Mouse (Mus musculus) right cerebral cortex, postnatal 4 days (tissue): ENCODE results near the gene Isyna1.

Source experiments
- DNase-seq: peaks from one replicate; pipeline ENCODE4 v3.0.0-alpha.2; 2022

Isyna1 gene

GRCm38 (mm10) chr8:70628986-70629490 lies 34.9 kb downstream of the Isyna1 start:
- no peak for DNase-seq

DNA sequence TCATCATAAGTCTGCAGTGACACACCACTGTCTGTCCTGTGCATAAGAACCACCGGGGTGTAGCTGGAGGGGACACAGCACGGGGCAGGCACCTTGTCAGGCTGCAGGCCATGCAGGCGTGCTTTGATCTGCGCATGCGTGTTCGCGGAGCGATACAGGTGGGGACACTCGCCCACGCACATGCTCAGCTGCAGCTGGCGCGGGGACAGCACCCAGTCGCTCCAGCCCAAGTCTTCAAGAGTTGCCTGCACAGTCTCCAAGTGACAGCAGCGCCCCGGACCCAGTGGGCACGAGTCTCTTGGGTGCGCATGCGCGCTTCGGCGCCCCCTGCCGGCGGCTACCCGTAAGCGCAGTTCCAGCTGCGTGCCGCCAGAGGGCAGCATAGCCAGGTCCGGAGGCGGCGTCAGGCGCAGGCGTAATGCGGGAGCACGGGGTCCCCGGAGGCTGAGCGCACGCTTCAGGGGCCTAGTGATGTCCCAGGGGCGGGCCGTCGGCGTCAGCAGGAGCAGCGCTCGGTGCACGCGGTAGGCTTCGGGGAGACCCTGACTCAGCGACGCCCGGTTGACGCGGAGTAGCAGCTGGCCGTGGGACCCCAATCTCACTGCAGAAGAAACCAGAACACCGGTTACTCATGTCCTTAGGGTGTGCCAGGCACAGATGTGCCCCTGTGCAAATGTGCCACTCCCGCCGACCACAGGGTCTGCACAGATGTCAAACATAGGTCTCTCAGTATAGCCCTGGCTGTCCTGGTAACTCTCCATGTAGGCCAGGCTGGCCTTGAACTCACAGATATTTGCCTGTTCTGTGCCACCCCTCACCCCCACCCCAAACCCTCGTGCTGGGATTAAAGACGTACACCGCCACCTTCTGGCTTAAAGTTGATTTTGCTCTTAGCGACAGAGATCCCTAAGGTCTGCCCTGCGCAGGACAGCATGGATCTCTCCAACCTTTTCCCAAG lies 35.7 kb downstream of the Isyna1 start:
- DNase-seq = peak; percentile 82

GRCm38 (mm10) chr8:70630532-70631381 lies 36.6 kb downstream of the Isyna1 start:
- DNase-seq = no peak

DNA sequence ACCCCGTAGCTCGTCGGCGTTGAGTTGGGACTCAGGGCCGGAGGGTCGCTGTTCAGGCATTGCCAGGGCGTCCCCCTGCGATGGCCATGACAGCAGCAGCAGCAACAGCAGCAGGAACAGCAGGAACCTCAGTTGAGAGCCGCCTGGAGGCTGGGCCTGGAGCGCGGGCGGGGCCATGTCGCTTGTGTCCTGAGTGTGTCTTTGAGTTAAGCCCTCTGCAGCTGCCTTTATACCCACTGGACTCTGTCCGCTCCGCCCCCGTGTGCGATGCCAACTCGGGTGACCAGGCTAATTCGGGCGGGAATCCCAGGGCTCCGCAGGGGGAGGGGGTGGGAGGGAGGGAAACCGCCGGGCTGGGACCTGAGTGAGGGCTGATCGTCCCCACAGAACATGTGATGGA lies 37.3 kb downstream of the Isyna1 start:
- DNase-seq = no peak

GRCm38 (mm10) chr8:70632346-70632892 lies 38.2 kb downstream of the Isyna1 start, which contains the start of gene Gdf15:
Gene Gdf15 (minus strand): TSS chr8:70632456.
- DNase-seq = no peak

GRCm38 (mm10) chr8:70634066-70634465 lies 39.9 kb downstream of the Isyna1 start:
- no peak for DNase-seq

DNA sequence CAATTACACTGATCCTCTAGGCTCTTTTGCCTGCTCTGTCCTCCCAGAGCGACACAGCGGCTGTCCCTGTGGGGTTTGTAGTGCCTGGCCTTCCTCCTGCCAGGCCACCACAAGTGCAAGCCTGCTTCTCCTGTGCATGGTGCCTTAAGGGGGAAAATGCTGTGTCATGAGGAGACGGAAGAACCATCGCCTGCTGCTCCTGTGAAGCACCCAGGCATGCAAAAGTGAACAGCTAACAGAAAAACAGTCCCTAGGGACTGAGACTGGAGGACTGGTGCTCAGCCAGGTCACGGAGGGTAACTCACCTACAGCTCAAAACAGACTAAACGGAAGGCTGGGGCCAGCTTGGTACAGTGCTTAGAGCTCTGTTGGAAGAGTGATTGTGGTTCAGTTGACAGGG lies 41.4 kb downstream of the Isyna1 start:
- no peak for DNase-seq

DNA sequence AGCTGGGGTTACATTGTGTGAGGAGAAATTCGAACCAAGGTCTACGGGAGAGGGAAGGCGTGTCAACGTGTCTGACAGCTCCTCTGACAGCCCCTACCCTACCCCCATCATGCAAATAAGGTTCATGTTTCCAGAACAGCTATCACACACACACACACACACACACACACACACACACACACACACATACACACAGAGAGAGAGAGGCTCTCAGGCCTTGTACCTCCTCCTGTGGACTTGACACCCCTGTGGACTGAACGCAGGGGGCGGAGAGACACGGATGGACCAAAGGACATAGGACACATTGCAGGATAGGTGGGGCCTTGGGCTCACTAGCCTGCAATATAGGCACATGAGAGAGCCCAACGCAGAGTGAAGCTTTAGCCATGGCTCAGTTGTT lies 42.7 kb downstream of the Isyna1 start:
- DNase-seq = no peak

GRCm38 (mm10) chr8:70638752-70639151 lies 44.6 kb downstream of the Isyna1 start:
- DNase-seq = no peak

DNA sequence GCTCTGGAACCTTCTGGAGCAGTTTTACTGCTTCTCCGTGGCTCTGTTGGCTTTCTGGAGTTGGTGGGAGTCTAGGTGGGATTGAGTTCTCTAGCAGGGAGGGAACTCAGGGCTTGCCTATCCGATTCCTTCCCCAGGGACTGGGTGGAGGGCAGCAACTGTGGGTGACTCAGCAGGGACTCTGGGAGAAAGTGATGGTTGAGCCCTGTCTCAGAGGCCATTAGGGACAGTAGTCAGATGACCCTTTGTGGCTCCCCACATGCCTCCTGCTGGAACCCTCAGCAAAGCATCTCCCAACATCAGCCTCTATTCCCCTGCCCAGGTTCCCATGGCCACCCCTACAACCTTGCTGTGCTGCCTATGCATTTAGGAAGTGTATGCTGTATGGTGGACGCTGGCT lies 48.8 kb downstream of the Isyna1 start:
- DNase-seq = no peak

GRCm38 (mm10) chr8:70644065-70644464 lies 49.9 kb downstream of the Isyna1 start:
- no peak for DNase-seq

DNA sequence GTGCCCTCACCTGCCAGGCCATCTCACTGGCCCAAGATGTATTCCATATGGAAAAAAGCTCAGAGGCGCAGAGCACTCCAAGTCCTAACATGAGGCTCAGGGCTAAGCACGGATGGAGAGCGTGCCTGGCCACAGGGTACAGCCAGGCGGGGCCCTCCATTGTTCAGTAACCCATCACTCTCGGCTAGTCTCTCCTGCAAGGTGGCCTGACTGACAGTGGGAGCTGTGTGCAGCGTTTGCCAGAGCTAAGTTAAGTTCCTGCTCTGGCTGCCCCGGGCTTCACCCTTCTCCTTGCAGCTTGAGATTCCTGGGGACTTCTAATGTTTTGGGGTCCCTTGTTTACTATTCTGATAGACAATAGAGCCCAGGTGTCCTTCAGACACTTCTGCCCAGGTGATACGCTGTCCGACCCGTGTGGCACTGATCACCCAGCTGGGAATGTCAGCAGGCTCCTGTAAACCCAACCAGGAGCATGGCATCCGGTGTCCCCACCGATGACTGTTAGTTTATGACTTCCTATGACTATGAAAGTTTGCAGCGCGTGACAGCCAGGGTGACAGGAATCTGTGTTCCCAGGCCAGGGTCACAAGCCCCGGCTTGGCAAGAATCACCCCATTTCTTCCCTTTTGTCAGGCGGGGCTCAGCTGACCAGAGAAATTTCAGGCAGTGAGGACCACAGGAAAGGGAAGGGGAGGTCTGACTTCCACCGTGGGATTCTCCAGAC lies 51.5 kb downstream of the Isyna1 start:
- DNase-seq = no peak

- DNase-seq = no peak
Observed at GRCm38 (mm10) chr8:70646369-70646768, 52.2 kb downstream of the Isyna1 start.

GRCm38 (mm10) chr8:70646775-70647174 lies 52.6 kb downstream of the Isyna1 start:
- no peak for DNase-seq
